Mouse (Mus musculus): ENCODE results near the gene Ddx42.
A peak's percentile ranks its signal among the peaks of the same experiment; 100 is the strongest.
"Not testable (repeated sequence)": the region's sequence is repeated elsewhere in the genome, so short reads cannot be mapped to it uniquely, and the experiment has no call there.

Ddx42 gene

GRCm38 (mm10) chr11:106216730-106217490 lies at the start of gene Ddx42:
Ddx42 (plus strand) TSS chr11:106216926.
- peak; percentile 64 for DNase-seq (ENCODE audit: low spot score)

DNA sequence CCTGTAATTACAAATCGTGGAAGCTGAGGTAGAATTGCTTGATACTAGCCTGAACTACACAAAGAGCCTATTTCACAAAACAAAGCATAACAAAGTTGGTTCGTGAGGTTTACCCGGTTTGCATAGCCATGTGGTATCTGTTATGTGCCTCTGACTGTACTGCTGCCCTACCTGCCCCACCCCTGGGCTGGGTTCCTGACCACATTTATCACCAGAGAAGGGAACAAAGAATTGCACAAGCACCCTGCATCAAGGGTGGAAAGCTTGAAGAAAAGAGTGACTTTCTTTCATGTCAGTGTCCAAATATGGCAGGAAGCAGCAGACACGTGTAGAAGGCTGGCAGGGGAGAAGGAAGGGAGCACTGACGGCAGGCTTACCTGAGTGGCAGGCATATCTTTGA lies 49.3 kb upstream of the Ddx42 start:
- DNase-seq (ENCODE audit: low spot score): no peak

DNA sequence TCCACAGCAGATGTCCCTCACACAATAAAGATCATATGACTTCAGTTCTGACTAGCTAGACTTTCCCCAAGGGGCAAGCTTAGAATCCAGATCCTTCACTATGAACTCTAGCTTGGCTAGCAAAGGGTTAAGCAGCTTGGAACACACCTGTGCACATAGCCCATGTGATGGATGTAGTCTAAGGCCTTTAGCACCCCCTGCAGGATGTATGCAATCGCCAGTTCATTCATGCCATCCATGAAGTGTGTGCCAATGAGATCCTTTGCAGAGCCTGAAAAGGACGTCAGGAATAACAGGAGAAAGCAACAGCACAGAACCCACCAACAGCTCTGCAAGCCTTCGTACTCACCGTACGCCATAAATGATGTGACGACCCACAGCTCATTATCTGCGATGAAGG lies 45.9 kb upstream of the Ddx42 start:
- no peak for DNase-seq (ENCODE audit: low spot score)

DNA sequence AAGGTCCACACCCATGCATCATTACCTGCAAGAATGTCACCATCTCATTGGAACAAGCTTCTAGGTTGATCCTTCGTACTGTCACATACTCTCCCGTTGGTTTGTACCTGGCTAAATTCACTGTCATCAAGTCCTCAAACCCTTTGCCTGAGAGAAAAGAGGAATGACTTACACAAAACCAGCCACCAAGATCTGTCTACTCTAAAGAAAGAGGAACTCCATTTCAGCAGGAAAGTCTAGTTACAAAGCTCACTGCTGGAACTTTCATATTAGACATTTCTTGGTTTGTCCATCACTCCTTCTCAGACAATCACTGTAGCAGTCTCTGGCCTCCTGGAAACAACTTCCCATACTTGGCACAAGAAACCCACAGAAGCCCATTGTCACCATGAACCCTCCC lies 43.5 kb upstream of the Ddx42 start:
- no peak for DNase-seq (ENCODE audit: low spot score)

GRCm38 (mm10) chr11:106174372-106174771 lies 42.4 kb upstream of the Ddx42 start:
- no peak for DNase-seq (ENCODE audit: low spot score)

DNA sequence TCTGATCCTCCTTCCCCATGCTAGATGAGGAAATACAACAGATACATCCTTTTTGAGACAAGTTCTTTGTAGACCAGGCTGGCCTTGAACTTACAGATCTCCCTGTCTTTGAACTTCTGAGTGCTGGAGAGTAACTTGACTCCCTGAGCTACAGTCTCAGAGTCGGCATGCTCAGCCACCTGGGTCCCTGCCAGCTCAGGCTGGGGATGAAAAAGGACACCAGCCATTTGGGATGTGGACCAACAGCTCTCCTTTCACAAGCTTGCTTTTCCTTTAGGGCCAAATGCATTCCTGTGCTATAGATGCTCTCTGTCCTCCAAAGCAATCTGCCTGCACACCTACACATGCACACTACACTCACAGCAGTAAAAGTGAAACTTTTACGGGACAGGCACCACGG lies 41.6 kb upstream of the Ddx42 start:
- DNase-seq (ENCODE audit: low spot score): no peak

GRCm38 (mm10) chr11:106176372-106176771 lies 40.4 kb upstream of the Ddx42 start:
- DNase-seq (ENCODE audit: low spot score): no peak

- no peak for DNase-seq (ENCODE audit: low spot score)
These were observed 38.5 kb upstream of the Ddx42 start for GRCm38 (mm10) chr11:106178036-106178782.

DNA sequence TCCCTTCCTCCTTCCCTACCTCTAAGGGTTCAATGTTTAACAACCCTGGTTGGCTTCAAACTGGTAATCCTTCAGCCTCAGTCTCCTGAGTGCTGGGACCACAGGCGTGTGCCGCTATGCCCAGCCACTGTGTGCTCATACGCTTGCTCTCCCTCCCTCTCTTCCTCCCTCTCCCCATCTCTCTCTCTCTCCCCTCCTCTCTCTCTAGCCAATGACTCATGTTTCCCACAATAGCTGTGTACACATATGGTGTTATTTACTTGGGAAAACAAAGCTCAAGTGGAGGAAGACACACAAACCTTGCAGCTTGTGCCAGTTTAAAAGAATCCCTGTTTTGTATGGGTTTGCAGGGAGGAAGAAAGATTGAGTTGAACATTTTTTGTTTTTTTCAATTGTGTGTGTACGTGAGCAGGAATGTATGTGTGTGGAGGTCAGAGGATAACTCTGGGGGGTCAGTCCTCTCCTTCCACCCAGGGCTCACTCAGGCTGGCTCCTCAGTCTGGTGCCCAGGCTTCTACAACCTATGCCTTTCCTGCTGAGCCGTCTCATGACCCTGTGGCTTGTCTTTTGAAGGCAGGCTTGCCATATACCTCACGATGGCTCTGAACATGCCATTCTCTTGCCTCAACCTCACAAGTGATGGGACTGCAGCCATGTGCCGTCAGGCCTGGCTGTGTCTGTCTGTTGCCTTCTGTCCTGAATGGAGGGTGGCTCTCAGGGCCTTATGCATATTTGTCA lies 36.8 kb upstream of the Ddx42 start:
- DNase-seq (ENCODE audit: low spot score): no peak

GRCm38 (mm10) chr11:106180449-106180801 lies 36.3 kb upstream of the Ddx42 start:
- DNase-seq (ENCODE audit: low spot score): no peak

DNA sequence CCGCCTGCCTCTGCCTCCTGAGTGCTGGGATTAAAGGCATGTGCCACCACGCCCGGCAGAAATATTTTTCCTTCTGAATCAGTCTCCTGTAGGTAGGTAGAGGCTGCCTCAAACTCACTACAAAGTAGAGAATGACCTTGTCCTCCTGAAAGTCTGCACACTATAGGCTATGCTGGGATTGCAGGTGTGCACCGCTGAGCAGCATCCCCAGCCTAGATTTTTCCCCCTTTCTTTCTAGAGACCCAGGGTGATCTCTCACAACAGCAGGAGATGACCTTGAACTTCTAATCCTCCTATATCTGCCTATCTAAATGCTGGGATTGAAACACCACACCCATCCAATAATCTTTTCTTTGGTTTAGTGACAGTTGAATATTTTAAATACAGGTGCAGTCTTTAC lies 29.4 kb upstream of the Ddx42 start:
- DNase-seq (ENCODE audit: low spot score): no peak

- DNase-seq (ENCODE audit: low spot score): no peak
These were observed 25.0 kb upstream of the Ddx42 start for GRCm38 (mm10) chr11:106191716-106192115.

GRCm38 (mm10) chr11:106192241-106192640 lies 24.5 kb upstream of the Ddx42 start:
- no peak for DNase-seq (ENCODE audit: low spot score)

- no peak for DNase-seq (ENCODE audit: low spot score)
These were observed 23.9 kb upstream of the Ddx42 start for GRCm38 (mm10) chr11:106192657-106193370.

- peak; percentile 91 for DNase-seq (ENCODE audit: low spot score)
These were observed 23.2 kb upstream of the Ddx42 start for GRCm38 (mm10) chr11:106193371-106194154.

DNA sequence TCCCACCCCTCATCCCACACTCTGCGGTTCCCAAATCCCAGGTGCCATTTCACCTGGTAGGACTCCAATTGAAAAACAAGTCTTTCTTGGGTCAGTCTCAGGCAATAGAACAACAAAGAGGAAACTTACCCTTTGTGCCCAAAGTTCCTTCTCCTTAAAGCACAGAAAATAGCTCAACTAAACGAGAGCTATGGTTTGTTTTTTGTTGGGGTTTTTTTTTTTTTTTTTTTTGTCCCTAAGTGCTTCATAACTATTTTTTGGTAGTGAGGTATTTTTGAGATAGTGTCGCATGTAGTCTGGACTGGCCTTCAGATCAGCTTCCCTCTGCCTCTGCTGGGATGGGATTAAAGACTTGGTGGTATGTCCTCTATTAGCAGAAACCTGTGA lies 22.6 kb upstream of the Ddx42 start:
- no peak for DNase-seq (ENCODE audit: low spot score)

GRCm38 (mm10) chr11:106194891-106195290 lies 21.8 kb upstream of the Ddx42 start:
- DNase-seq (ENCODE audit: low spot score): no peak

- no peak for DNase-seq (ENCODE audit: low spot score)
These were observed 21.4 kb upstream of the Ddx42 start for GRCm38 (mm10) chr11:106195341-106195740.

GRCm38 (mm10) chr11:106198277-106198676 lies 18.4 kb upstream of the Ddx42 start:
- DNase-seq (ENCODE audit: low spot score): no peak

- not testable (repeated sequence) for DNase-seq (ENCODE audit: low spot score)
These were observed 16.7 kb upstream of the Ddx42 start for GRCm38 (mm10) chr11:106199997-106200396.

DNA sequence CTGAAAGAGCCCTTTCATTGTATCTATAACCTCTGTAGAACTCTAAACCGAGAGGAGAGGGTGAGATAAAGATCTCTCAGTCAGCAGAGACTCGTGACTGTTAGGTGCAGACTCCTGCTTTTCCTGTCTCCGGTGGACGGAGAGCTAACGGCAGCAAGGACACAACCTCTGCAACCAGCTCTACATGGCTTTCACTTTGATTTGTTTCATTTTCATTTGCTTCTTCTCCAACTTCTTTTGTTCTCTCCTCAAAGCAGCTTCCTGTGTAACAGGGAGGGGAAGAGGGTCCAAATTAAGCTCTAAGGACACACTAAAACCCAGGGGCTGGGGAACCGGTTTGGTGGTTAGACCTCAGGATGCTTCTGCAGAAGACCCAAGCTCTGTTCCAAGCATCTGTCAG lies 16.0 kb upstream of the Ddx42 start:
- DNase-seq (ENCODE audit: low spot score): no peak

All from urinary bladder, postnatal 10 days (tissue).